9 mouse cellular contexts compared by ENCODE assay signal in the genomic region with DNA sequence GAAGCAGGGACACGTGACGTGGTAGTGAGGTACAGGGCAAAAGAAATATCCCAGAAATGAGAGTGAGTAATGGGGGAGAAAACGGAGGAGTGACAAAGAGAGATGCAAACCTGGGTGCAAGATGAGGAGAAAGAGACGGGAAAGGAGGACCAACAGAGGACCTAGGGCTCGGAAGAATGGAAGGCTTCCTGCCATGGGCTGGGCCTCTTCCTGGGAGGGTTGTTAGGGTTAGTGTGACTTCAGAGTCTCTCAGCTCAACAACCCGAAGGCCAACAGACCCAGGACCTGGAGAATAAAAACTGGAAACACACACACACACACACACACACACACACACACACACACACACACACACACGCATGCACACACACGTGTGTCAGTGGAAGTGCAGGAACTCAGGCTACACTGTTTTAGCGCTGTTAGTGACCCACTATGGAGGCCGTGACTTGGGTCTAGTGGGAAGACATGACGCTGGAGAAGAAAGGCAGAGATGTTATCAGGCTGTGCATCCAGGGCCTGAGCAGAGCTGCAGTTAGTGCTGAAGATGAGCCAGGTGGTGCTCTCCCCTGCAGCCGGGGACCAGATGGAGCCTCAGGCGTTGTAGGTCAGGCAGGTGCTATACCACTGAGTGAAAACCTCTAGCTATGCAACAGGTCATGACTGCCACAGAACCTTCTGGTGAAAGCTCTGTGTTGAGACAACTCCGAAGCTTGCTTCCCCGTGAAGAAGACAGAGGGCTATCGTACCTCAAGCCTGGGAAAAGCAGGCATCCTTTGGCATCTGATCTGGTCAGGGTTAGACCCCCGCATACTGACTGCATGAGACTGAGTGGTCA. TPM values are rescaled to one million over a fixed set of nuclear protein-coding genes. Genes with fewer than 3 reads are reported as not detected.
DNase-seq lines count a peak whose midpoint lies in the region; ATAC-seq lines count a peak whose summit lies in the region.
"Had no signal": no experiment of that assay in that cellular context is flagged by ENCODE, and none has a peak within 500 bp of the region (broad histone marks: within the 10 kb centered on the region; RNA-seq: fewer than 3 reads in every experiment).

No protein-coding gene starts in this region.

- peak overlapping the region; percentile 87 for H3K4me2 ChIP-seq in liver, embryonic 11.5 days
- H3K4me2 ChIP-seq in heart, embryonic 12.5 days = peak overlapping the region; percentile 77
- H3K4me2 ChIP-seq in liver, embryonic 13.5 days = peak overlapping the region; percentile 80

- H3K9ac ChIP-seq in liver, embryonic 11.5 days (ENCODE audit: low read depth, low read length) = peak overlapping the region; percentile 58; the same call in 1 of the 2 replicates
- H3K9ac ChIP-seq in heart, embryonic 12.5 days = no peak overlapping the region
- peak overlapping the region; percentile 53 for H3K9ac ChIP-seq in liver, embryonic 13.5 days

- H3K27ac ChIP-seq in liver, embryonic 11.5 days (ENCODE audit: low read depth, low read length) = no peak overlapping the region
- no peak overlapping the region for H3K27ac ChIP-seq in heart, embryonic 12.5 days (ENCODE audit: poor library complexity, severe bottlenecking)
- no peak overlapping the region for H3K27ac ChIP-seq in liver, embryonic 13.5 days

- peak overlapping the region; percentile 52; the same call in 1 of the 2 replicates for H3K4me3 ChIP-seq in liver, embryonic 11.5 days (ENCODE audit: low read depth, low read length)
- no peak overlapping the region for H3K4me3 ChIP-seq in heart, embryonic 12.5 days
- H3K4me3 ChIP-seq in liver, embryonic 13.5 days (replicated peaks) = peak overlapping the region; percentile 48

- no peaks in the 10 kb centered on the region for H3K9me3 ChIP-seq in liver, embryonic 11.5 days (ENCODE audit: control insufficient read depth, low read length)
- no peaks in the 10 kb centered on the region for H3K9me3 ChIP-seq in heart, embryonic 12.5 days (replicated peaks)
- H3K9me3 ChIP-seq in liver, embryonic 13.5 days (replicated peaks) = no peaks in the 10 kb centered on the region

- H3K4me1 ChIP-seq in liver, embryonic 11.5 days (replicated peaks; ENCODE audit: control insufficient read depth, insufficient read depth, low read length) = peaks cover 13% of the 10 kb centered on the region
- H3K4me1 ChIP-seq in heart, embryonic 12.5 days (replicated peaks) = peaks cover 30% of the 10 kb centered on the region
- peaks cover 33% of the 10 kb centered on the region for H3K4me1 ChIP-seq in liver, embryonic 13.5 days (replicated peaks)

- H3K27me3 ChIP-seq in liver, embryonic 11.5 days (replicated peaks; ENCODE audit: control insufficient read depth, insufficient read depth, low read length) = peaks cover 10% of the 10 kb centered on the region
- peaks cover 24% of the 10 kb centered on the region for H3K27me3 ChIP-seq in heart, embryonic 12.5 days (replicated peaks)
- peaks cover 16% of the 10 kb centered on the region for H3K27me3 ChIP-seq in liver, embryonic 13.5 days

- DNase-seq in liver, embryonic 11.5 days (ENCODE audit: low spot score) = peak; percentile 30
- no peak for DNase-seq in liver
- peak; percentile 48 to 49 for DNase-seq in cerebellum, postnatal 14 days
- DNase-seq in liver, embryonic 13.5 days = no peak
- no peak for DNase-seq in right cerebral cortex, postnatal 4 days
- DNase-seq in adrenal gland, adult 2 months = no peak

- ATAC-seq in liver, embryonic 11.5 days (replicated peaks; ENCODE audit: low FRiP score) = 0 out of 2 replicates have a peak, but pooled peaks have one; percentile 6
- ATAC-seq in heart, embryonic 12.5 days (ENCODE audit: insufficient number of reproducible peaks, low FRiP score) = no peak
- peak; percentile 29; the same call in 1 of the 2 replicates for ATAC-seq in liver, embryonic 13.5 days (ENCODE audit: low read depth)
- no peak for ATAC-seq in erythroblast, adult 5-6 weeks (replicated peaks; ENCODE audit: low FRiP score, poor library complexity, severe bottlenecking)
- ATAC-seq: Patski had no signal

- H3K36me3 ChIP-seq in liver, embryonic 11.5 days (ENCODE audit: control insufficient read depth, insufficient read depth, low read length) = no peaks in the 10 kb centered on the region
- no peaks in the 10 kb centered on the region for H3K36me3 ChIP-seq in heart, embryonic 12.5 days
- no peaks in the 10 kb centered on the region for H3K36me3 ChIP-seq in liver, embryonic 13.5 days

- 39% methylated on average over 17 of the region's 17 CpGs for WGBS in liver, embryonic 11.5 days
- WGBS in heart, embryonic 12.5 days = 47% methylated on average over 17 of the region's 17 CpGs
- WGBS in liver, embryonic 13.5 days (ENCODE audit: insufficient replicate concordance) = 34% methylated on average over 17 of the region's 17 CpGs

RNA-seq across cellular contexts. Expression of a gene that starts 45.1 kb away (rescaled TPM):
- 1.3 and 1.8 TPM in 2 replicates for polyA plus RNA-seq in liver, embryonic 11.5 days (2014; fragmentation: Nextera tagmentation; extraction: Ambion mirVana)
- 3.1 and 3.3 TPM in 2 replicates for polyA plus RNA-seq in heart, embryonic 12.5 days (2016; fragmentation: Nextera tagmentation; extraction: Ambion mirVana)
- 0.35 and 0.58 TPM in 2 replicates for polyA plus RNA-seq in liver, embryonic 13.5 days (2015; fragmentation: Nextera tagmentation; extraction: Ambion mirVana)
- total RNA-seq in erythroblast, adult 5-6 weeks (2015; ENCODE audit: low replicate concordance) = not detected in 2 replicates
- not detected in 2 replicates for total RNA-seq in erythroblast, adult 5-6 weeks (2017; ENCODE audit: low replicate concordance)
- total RNA-seq in adrenal gland, adult 2 months (2021) = 100 to 1,000 TPM in 1 of 2 experiments, 10 to 100 TPM in 1; 25.8 to 147 TPM
- polyA plus RNA-seq in adrenal gland, adult 2 months (2012; rRNA removed) = 4.1 and 9.5 TPM in 2 replicates

Comparison
In these comparisons a context has a peak if more than half of its experiments do, and no peak if none do; other contexts are left out.
1. DNase-seq: peak in liver, embryonic 11.5 days (single experiment) and cerebellum, postnatal 14 days (2 of 2); none in liver (single experiment), liver, embryonic 13.5 days (single experiment), right cerebral cortex, postnatal 4 days (single experiment) and adrenal gland, adult 2 months (single experiment).
2. ATAC-seq: peak in liver, embryonic 11.5 days (single experiment) and liver, embryonic 13.5 days (single experiment); none in heart, embryonic 12.5 days (single experiment) and erythroblast, adult 5-6 weeks (single experiment).
3. Peak in every context shown above with its lines, with median percentiles within 50 percentile points of each other: H3K4me2 ChIP-seq.